Mouse (Mus musculus): ENCODE measurements around the gene Rgs14.

DNA sequence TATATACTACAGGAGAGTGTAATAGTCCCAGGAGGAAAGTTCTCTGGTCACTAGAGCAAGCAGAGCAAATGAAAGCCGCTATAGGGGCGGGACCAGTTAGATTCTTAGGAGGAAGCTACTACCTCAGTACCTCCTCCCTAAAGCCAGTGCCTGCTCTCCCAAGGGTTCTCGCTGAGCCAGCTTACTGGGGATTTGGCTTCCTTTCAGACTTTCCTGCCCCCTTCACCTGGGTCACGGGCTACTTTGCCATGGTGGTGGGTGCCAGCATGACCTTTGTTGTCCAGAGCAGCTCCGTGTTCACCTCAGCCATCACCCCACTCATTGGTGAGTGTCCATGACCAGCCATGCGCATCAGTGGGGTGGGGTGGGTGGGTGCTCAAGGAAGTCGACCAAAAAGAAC, 42.3 kb downstream of the Rgs14 start:
- no peak for TF ChIP-seq CTCF (IDR thresholded peaks at IDR 0.05; ENCODE audit: low read depth, low read length)
- no peak for TF ChIP-seq POLR2A (IDR thresholded peaks at IDR 0.05; ENCODE audit: extremely low read depth, insufficient read depth, low read length)

Data from liver, adult 2 months (tissue).